Mouse (Mus musculus) forebrain, embryonic 16.5 days (tissue): Measurements from ENCODE around the gene Ankrd24. TPM values are rescaled to one million over a fixed set of nuclear protein-coding genes. Genes with fewer than 3 reads are reported as not detected.

Experiments used
- ATAC-seq: fragments of 200-750 bp; cut with Nextera tagmentation; 2 replicates; pipeline ENCODE4 v1.8.0; 2017; ENCODE audit warnings: mild to moderate bottlenecking, moderate library complexity
- H3K27ac ChIP-seq: fragments of 300-500 bp; sonication (generic); 2 replicates; pipeline ENCODE4 v1.5.1; 2014; ENCODE audit warnings: low read length, control low read depth
- H3K27me3 ChIP-seq: fragments of 300-500 bp; sonication (generic); replicated peaks from 2 replicates; pipeline ENCODE4 v1.6.1; 2014; ENCODE audit warnings: low read length; ENCODE audit not compliant: control insufficient read depth, insufficient read depth
- H3K36me3 ChIP-seq: fragments of 300-500 bp; sonication (generic); 2 replicates; pipeline ENCODE4 v1.6.1; 2014; ENCODE audit not compliant: control insufficient read depth, insufficient read depth
- H3K4me1 ChIP-seq: fragments of 300-500 bp; sonication (generic); replicated peaks from 2 replicates; pipeline ENCODE4 v1.6.1; 2014; ENCODE audit warnings: low read length; ENCODE audit not compliant: control insufficient read depth, insufficient read depth
- H3K4me2 ChIP-seq: fragments of 300-500 bp; sonication (generic); 2 replicates; pipeline ENCODE4 v1.6.1; 2014; ENCODE audit warnings: mild to moderate bottlenecking, low read length, control low read depth
- H3K4me3 ChIP-seq: fragments of 300-500 bp; sonication (generic); replicated peaks from 2 replicates; pipeline ENCODE4 v1.5.1; 2014; ENCODE audit warnings: mild to moderate bottlenecking, low read length, control low read depth
- H3K9ac ChIP-seq: fragments of 300-500 bp; sonication (generic); replicated peaks from 2 replicates; pipeline ENCODE4 v1.6.1; 2014; ENCODE audit warnings: low read depth, low read length, control low read depth
- H3K9me3 ChIP-seq: fragments of 300-500 bp; sonication (generic); 2 replicates; pipeline ENCODE4 v1.6.1; 2016; ENCODE audit warnings: low read length; ENCODE audit not compliant: control insufficient read depth
- WGBS: fragments of 180-500 bp; shearing (Covaris S2); extraction: QIAGEN DNeasy Blood & Tissue Kit; methylation state at CpG from one replicate; pipeline ENCODE4 v1.1.7; 2014; 5-methylcytosine and 5-hydroxymethylcytosine counted together
- polyA plus RNA-seq: library from polyadenylated mRNA; unstranded; fragments of >200 nt; fragmentation: Nextera tagmentation; extraction: Ambion mirVana; gene quantifications from 2 replicates; pipeline ENCODE4 v1.2.1, GENCODE M21; 2015

Ankrd24 gene
- polyA plus RNA-seq, 1 experiment from 2014 or later: 16.5 TPM

DNA sequence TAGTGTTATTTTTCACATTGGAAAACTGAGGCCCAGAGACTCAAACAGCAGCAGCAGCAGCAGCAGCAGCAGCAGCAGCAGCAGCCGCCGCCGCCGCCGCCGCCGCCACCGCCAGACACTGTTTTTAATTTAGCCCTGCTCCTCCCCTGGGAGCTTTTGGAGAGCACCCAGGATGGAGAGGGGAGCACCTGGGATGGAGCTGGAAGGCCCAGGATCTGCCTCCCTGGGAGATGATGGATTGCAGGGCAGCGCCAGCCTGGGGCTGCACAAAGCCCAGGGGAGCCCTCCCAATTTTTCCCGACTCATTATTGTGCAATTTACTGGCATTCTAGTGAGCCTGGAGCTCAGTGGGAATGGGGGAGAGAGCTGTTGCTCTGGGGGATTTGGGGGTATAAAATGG is 31.7 kb upstream of the Ankrd24 start:
- WGBS: 0% methylated on average over 10 of the region's 10 CpGs
- peak overlapping the region; percentile 46 for H3K9ac ChIP-seq
- no peak for ATAC-seq

DNA sequence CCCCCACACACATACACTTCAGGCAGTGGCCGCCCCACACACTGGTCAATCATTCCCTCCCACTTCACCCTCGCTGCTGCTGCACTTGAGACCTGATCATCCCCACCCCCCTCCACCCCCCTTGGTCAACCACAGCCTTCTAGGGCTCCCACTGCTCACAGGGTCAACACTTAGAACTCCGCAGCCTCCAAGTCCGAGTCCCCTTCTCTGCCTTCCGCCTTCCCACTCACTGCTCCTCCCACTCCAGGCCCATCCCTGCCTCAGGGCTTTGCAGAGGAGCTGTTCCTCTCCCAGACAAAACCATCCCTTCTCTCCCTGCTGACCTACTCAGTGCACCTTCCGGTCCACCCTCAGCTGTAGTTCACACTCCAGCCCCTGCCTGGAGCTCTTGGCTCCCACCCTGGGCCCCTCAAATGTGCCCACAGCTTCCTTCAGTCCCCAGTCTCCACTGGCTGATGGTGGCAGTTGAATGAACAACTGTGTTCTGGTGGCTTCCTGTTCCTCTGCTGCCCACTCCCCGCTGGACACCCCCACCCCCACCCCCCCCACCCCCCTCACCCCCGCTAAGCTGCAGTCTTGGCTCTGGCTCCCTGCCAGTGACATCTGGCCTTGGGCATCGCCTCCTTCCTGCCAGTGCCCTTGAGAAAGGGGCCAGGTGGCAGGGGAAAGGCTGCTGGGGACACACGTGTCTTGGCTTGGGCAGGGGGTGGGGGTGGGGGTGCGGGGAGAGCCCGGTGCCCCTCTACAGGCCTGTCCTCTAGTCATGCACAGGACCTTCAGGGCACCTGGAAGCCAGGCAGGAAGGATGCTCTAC is 31.0 kb upstream of the Ankrd24 start:
- H3K36me3 ChIP-seq: no peaks in the 10 kb centered on the region
- no peak overlapping the region for H3K4me2 ChIP-seq
- no peak overlapping the region for H3K4me3 ChIP-seq
- ATAC-seq: peak; percentile 14
- H3K9ac ChIP-seq: no peak overlapping the region
- no peaks in the 10 kb centered on the region for H3K9me3 ChIP-seq
- WGBS: 7% methylated on average over 12 of the region's 12 CpGs
- H3K27me3 ChIP-seq: peaks cover 30% of the 10 kb centered on the region
- H3K27ac ChIP-seq: no peak overlapping the region
- peaks cover 39% of the 10 kb centered on the region for H3K4me1 ChIP-seq

More for the DNA sequence above, 31.7 kb upstream of the Ankrd24 start:
- Histone ChIP-seq H3K27me3 (peaks cover 27% of the 10 kb centered on the region), H3K4me2 (peak overlapping the region; percentile 37), H3K9me3 (no peaks in the 10 kb centered on the region), H3K27ac (peak overlapping the region; percentile 14; the same call in 1 of the 2 replicates), H3K4me1 (peaks cover 38% of the 10 kb centered on the region), H3K36me3 (no peaks in the 10 kb centered on the region), H3K4me3 (peak overlapping the region; percentile 15; the same call in 1 of the 2 replicates)

DNA sequence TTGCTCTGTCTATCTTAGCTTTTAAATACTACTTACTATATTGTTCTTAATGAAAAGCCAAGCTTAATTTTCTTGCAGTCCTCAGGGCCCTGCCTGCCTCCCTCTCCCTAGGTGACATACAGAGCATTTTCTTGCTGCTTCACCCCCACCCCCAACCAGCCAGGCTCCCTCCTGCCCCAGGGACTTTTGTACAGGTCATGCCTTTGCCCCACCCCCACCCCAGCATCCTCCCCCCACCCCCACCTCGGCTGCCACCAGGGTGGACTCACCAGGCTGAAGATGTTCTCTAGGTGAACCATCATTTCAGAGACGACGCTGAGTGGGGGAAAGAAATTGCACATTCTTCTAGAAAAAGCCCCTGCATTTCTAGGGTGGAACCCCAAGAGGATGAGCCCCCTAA is 30.0 kb upstream of the Ankrd24 start:
- 47% methylated on average over 3 of the region's 3 CpGs for WGBS
- peaks cover 43% of the 10 kb centered on the region for H3K4me1 ChIP-seq

DNA sequence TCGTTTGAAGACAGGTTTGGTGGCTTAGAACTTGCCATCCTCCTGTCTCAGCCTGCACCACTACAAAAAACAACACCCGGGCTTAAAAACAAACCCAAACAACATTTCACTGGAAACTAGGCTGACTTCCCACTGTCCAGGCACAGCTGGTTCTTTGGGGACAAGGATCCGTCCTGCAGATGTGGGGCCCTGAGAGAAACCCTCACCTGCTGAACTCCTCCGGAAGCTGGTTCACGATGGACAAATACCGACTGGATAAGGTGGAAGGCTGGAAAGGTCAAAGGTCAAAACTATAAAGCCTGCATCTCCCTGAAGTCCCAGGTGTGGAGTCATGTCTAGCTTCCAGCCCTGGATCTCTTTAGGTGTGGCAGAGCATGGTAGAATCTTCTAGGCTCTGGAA is 29.5 kb upstream of the Ankrd24 start:
- H3K27ac ChIP-seq: no peak overlapping the region
- 56% methylated on average over 6 of the region's 6 CpGs for WGBS
- no peaks in the 10 kb centered on the region for H3K9me3 ChIP-seq
- peaks cover 24% of the 10 kb centered on the region for H3K27me3 ChIP-seq
- peaks cover 43% of the 10 kb centered on the region for H3K4me1 ChIP-seq
- no peaks in the 10 kb centered on the region for H3K36me3 ChIP-seq
- no peak overlapping the region for H3K4me2 ChIP-seq
- no peak for ATAC-seq
- no peak overlapping the region for H3K9ac ChIP-seq
- H3K4me3 ChIP-seq: no peak overlapping the region

More for the DNA sequence above, 30.0 kb upstream of the Ankrd24 start:
- H3K27ac ChIP-seq: no peak overlapping the region
- no peaks in the 10 kb centered on the region for H3K9me3 ChIP-seq
- no peaks in the 10 kb centered on the region for H3K36me3 ChIP-seq
- ATAC-seq: no peak
- no peak overlapping the region for H3K4me3 ChIP-seq
- no peak overlapping the region for H3K4me2 ChIP-seq
- H3K27me3 ChIP-seq: peaks cover 27% of the 10 kb centered on the region
- H3K9ac ChIP-seq: no peak overlapping the region

DNA sequence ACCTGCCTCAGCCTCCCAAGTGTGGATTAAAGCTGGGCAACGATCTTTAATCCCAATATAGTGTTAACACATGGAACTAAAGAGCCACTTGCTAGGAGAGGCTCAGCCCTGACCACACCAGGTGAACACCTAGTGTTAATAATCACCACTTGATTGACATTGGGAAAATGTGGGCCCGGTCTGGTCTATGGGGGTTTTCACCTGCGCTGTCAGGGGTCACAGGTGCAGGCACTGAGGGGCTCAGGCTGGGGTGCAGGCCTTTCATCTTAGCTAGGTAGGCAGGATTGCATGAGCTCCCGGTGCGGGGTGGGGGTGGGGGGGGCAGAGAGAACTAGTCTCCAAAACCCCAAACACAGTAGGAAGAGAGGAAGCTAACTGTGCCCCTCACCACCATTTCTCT is 28.7 kb upstream of the Ankrd24 start:
- 81% methylated on average over 5 of the region's 5 CpGs for WGBS
- peaks cover 21% of the 10 kb centered on the region for H3K27me3 ChIP-seq

DNA sequence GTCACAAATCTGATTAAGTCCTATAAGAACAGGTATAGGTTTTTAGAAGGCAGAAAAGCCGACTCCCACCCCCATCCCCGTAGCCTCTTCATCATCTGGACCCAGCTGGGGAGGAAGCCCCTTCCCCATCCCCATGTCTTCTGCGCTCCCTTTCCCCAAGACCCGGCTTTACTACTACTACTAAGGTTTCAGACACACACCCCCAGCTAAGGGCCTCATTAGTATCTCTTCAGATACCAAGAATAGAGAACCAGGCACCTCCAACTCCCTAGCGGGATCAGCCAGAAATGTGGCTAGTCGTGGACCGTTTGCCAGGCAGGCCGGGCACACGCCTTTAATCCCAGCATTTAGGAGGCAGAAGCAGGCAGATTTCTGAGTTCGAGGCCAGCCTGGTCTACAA is 28.2 kb upstream of the Ankrd24 start:
- WGBS: 51% methylated on average over 10 of the region's 10 CpGs
- Histone ChIP-seq H3K9me3 (no peaks in the 10 kb centered on the region), H3K27ac (no peak overlapping the region), H3K4me1 (peaks cover 46% of the 10 kb centered on the region), H3K27me3 (peaks cover 19% of the 10 kb centered on the region), H3K9ac (no peak overlapping the region), H3K36me3 (no peaks in the 10 kb centered on the region), H3K4me3 (no peak overlapping the region), H3K4me2 (no peak overlapping the region)
- no peak for ATAC-seq

More for the DNA sequence above, 28.7 kb upstream of the Ankrd24 start:
- Histone ChIP-seq H3K4me3 (no peak overlapping the region), H3K36me3 (no peaks in the 10 kb centered on the region), H3K9me3 (no peaks in the 10 kb centered on the region), H3K4me2 (no peak overlapping the region), H3K4me1 (peaks cover 43% of the 10 kb centered on the region), H3K27ac (no peak overlapping the region), H3K9ac (no peak overlapping the region)
- ATAC-seq: no peak

DNA sequence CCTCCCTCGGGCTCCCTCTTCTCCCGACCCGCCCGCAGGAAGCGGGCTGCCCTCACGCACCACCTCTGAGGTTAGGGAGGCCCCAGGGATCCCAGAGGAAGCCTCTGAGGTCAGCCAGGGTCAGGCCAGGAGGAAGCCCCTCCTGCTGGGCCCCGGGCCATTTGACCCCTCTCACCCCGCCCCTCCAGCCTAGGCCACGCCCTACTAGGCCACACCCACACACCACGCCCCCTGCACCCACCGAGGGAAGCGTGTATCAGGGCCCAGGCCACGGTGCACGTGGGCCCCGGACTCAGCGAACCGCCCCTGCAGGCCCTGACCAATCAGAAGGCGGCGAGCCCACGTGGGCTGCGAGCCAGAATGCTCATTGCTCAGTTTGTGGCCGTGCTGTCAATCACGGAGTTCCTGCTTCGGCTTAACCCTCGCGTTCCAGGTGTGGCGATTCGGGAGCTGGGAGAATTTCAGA is 27.6 kb upstream of the Ankrd24 start, which contains the start of gene Tle6:
Tle6 (minus strand) TSS at position 336 of the 466 bp plus-strand sequence.
- H3K4me3 ChIP-seq: peak within 1 kb of the TSS; percentile 29
- H3K27me3 ChIP-seq: peaks cover 17% of the 10 kb centered on the region
- H3K4me1 ChIP-seq: peaks cover 45% of the 10 kb centered on the region
- H3K9ac ChIP-seq: no peak within 1 kb of the TSS
- peak within 1 kb of the TSS; percentile 57 for H3K4me2 ChIP-seq
- 0% methylated on average over 28 of the region's 28 CpGs for WGBS
- no peaks in the 10 kb centered on the region for H3K36me3 ChIP-seq
- no peaks in the 10 kb centered on the region for H3K9me3 ChIP-seq
- no peak within 1 kb of the TSS for H3K27ac ChIP-seq
- ATAC-seq: peak; percentile 64

DNA sequence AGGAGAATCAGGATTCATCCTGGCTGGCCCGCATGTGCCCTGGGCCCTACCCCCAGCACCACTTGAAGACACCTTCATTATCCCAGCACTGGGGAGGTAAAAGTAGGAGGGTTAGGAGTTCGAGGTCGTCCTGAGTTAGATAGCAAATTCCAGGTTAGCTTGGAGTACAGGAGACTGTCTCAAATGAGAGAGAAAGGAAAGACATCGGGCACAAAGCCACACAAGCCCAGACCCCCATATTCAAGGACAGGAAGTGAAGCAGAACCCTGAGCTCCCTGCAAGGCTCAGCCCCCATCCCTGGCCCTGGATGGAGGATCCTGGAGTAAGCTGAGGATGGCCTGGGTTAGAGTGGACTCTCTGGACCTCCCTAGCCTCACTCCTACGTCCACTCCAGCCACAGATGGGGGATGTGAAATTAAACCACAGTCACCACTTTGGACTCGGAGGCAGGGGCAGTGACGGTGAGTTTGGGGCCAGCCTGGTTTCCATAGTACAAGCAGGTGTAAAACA is 26.9 kb upstream of the Ankrd24 start:
- no peak for ATAC-seq

DNA sequence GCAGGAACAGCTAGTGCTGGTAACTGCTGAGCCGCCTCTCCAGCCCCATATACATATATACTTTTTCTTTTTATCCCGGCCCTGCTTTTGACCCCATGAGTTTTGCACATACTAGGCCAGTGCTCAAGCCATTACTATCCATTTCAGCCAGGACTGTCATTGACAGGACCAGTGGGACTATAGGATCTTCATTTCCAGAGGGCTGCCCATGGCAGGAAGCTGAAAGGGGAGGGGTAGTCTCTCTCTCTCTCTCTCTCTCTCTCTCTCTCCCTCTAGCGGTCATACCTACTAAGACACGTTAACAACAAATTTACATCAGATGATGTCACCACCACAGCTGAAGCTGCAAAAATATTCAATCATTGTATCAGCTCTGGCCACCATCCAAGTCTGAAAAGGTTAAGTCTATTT is 25.6 kb upstream of the Ankrd24 start:
- H3K36me3 ChIP-seq: no peaks in the 10 kb centered on the region
- 20% methylated on average over 4 of the region's 4 CpGs for WGBS
- no peaks in the 10 kb centered on the region for H3K9me3 ChIP-seq
- H3K4me3 ChIP-seq: no peak overlapping the region
- H3K27me3 ChIP-seq: peaks cover 10% of the 10 kb centered on the region; the same call in 1 of the 2 replicates
- no peak overlapping the region for H3K27ac ChIP-seq
- no peak for ATAC-seq
- H3K4me2 ChIP-seq: no peak overlapping the region
- no peak overlapping the region for H3K9ac ChIP-seq
- H3K4me1 ChIP-seq: peaks cover 34% of the 10 kb centered on the region

More for the DNA sequence above, 26.9 kb upstream of the Ankrd24 start:
- Histone ChIP-seq H3K27ac (no peak overlapping the region), H3K27me3 (peaks cover 12% of the 10 kb centered on the region; the same call in 1 of the 2 replicates), H3K4me1 (peaks cover 40% of the 10 kb centered on the region), H3K4me3 (no peak overlapping the region), H3K36me3 (no peaks in the 10 kb centered on the region), H3K9ac (no peak overlapping the region), H3K4me2 (peak overlapping the region; percentile 57), H3K9me3 (no peaks in the 10 kb centered on the region)
- 18% methylated on average over 7 of the region's 7 CpGs for WGBS
